Mouse (Mus musculus) cerebellum, postnatal 36 days (tissue): ENCODE results near the gene Mapkap1.

Experiments used
- DNase-seq, 2 experiments: peaks; one replicate each; pipeline ENCODE4 v3.0.0; 2021 to 2022; ENCODE audit warnings: mixed read lengths in 2 of 2

Mapkap1 gene

DNA sequence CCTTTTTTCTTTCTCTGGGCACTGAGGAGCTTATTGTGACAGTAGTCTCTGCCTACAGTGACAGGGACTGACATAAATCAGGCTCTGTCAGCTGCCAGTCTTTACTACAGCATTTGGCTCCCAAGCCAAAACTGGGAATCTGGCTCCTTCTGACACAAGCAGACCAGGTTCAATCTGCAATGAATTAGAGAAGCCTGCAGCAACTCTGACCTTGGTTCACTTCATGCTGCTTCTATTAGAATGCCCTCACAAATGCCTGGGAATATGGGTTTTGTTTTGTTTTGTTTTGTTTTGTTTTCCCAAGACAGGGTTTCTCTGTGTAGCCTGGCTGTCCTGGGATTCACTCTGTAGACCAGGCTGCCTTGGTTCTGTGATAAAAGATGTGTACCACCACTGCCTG lies 126.7 kb downstream of the Mapkap1 start:
- no peak for DNase-seq

DNA sequence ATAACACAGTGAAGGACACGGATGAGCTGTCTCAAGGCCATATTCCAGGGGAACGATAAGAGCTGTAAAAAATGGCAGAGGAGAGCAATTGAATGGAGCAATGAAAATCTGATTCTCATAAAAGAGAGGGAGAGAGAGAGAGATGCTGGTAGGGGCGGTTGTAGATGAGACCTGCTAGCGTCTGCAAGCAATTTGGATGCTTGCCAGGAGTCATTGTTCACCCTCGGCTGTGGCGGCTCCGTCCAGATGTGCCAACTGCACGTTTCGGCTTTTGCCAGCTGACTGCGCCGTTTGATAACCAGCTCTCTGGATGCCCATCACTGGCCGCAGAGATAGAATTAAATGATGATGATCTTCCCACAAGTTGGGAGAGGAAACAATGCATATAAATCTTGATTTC lies 128.4 kb downstream of the Mapkap1 start:
- no peak for DNase-seq

DNA sequence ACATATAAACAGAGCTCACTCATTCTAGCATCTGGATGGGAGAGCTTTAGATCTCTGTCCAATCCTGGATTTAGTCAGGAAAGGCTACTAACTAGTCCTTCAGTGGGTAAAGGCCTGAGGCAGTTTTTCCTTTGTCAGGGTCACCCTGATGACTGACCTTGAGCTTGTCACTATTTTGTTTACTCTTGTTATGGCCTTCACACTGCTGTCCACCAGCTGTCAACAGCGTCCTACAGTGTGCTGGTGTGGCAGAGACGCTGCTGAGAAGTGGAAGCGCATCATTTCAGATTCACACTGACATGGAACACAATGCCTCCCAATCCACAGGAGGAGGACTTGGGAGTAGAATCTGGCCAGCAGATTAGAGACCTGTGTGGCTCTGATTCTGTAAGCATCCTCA lies 130.8 kb downstream of the Mapkap1 start:
- DNase-seq: no peak

DNA sequence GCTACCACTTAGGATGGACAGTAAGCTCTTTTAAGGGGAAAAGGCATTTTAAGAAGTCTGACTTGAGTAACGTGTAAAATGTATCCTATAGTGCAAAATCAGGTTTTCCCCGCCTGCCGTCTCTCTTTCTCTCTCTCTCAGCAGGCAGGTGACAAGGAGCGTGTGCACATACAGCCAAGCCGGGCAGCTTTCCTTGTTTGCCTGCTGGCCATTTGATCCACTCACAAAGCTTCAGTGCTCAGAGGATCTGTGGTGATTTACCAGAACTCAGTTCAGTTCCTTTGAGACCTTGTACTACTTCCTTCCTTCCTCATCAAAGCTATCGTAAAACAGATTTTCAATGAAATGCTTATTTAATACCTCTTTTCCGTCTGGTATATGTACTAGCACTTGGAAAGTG lies 137.0 kb downstream of the Mapkap1 start:
- DNase-seq: no peak

DNA sequence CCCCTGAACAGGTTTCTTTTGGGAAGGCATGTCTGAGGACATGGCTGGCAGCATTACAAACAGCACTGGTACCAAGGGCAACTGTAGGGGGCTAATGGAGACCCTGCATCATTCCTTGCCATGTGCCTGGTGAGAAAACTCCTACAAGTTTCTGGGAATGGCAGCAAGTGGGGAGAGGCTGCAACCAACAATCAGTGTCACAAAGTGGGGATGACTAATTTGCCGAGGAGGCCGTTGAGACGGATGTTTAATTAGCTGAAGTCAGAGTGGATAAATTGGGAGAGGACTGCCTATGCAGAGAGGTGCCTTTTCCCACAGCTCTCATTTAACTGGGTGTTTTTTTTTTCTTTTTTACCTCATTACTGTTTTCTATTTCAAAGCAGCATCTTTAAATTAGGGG lies 137.4 kb downstream of the Mapkap1 start:
- no peak for DNase-seq

DNA sequence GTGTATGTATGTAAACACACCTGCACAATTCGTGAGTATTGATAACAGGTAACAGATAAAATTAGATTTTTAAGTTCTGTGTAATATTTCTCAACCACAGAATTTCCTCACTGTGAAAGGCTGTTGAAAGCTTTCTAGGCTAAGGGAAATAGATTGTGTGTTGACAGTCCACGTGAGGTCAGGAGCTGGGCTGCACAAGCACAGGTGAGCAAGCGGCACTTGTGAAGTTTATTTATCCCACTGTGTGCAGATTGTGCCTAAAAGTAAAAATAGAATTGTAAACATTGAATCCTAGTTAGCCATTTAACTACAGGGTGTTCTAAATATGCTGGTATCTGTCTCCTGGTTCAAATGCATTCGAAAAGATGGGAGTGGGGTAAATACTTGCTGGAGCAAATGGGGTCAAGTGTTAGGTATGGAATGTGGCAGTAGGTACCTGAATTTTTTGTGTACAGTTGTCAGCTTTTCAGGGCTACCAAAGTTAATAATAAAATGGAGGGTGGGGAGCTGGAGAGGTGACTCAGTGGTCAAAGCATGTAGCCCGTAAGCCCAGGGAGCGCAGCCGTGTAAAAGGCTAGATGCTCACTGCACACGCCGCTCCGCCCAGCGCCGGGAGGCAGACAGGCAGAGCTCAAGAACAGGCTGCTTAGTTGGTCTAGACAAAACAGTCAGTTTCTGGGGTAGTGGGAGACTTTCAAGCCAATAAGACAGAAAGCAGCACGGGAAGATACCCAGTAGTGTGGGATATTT lies 138.2 kb downstream of the Mapkap1 start:
- no peak for DNase-seq

DNA sequence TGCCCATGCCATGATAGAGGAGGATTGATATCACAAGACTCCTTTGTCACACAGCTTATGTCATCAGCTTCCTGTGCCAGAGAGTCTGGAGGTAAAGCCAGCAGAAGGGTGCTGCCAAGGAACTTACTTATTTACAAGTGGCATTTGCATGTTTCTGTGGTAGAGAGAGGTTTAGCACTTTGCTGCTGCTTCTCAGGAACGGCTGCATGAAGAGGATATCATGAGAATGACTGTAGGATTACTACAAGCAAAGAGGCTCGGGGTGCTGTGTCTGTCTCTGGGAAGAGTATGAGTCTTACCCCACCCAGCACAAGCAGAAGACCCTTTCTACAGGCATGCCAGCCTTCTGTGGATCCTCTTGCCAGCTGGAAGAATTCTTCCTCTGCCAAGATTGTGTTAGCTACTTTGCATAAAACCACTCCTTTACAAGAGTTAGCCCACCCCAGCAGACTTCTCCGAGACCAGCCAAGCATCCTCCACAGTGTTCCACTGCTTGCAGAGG lies 139.7 kb downstream of the Mapkap1 start:
- DNase-seq: no peak

DNA sequence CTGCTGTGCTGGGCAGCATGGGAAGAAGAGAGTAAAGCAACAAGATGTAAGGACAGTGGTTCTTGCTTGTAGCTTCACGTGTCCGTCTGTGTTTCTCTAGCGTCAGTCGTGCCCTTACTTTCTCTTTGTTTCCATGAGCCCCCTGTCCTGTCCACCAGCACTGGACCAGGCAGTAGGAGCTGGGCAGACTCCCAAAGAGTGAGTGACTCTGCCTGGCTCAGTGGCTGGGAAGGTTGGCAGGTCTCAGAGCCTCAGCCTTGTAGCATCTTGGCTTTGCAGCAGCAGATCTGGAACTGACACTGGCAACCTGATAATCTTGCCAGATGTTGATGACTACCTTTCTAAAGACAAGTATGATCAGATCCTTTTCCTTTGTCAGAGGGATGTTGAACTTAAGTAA lies 140.9 kb downstream of the Mapkap1 start:
- no peak for DNase-seq

DNA sequence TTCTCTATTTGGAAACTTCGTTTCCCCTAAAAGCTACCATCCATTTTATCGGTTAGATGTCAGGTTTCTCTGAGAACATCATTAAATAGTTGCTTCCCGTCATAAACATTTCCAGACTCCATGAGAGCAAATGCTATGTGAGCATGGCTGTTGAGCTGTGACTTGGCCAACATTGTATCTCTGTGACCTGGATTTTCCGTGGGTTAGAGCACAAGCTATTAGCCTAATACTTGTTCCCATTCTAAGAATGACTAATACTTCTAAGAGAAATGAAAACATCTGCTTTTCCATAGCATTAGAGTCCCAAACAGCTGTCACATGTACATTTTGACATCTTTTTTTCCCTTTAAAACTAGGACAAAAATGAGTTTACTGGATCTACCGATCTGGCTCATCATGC lies 142.4 kb downstream of the Mapkap1 start:
- no peak for DNase-seq

DNA sequence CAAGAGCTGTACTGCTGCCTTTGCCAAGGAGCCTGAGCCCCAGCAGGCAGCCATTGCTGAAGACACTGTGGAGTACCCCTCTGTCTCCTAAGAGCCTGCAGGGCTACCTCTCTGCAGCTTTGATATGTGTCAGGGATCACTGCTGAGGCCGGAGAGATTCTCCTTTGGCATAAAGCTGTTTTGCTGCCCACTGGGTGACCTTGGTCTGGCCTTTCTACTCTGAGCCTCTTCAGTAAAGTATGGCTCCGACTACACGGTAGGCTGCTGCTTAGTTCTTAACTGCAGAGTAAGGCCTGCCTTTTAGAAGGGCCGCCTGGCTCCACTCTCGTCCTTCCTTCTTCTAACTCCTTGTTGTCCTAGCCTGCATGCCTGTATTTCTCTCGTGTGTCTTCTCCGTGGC lies 142.9 kb downstream of the Mapkap1 start:
- DNase-seq: no peak

DNA sequence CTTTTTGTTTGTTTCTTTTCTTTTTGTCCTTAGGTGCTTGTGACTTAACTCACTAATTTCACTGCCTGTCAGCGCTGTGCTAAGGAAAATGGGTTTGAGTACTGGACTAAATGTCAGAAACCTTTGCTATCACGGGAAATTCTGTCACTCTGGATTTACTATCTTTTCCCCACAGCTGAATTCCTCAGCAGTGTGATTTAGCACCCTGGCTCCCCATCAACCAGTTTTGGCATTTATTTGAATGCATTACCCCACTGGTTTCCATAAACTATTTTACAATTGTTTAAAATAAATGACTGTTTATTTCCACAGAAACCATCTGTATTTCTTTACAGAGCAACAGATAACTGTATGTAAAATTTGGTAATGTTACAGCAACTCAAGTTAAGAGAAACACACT lies 146.2 kb downstream of the Mapkap1 start:
- DNase-seq: no peak

DNA sequence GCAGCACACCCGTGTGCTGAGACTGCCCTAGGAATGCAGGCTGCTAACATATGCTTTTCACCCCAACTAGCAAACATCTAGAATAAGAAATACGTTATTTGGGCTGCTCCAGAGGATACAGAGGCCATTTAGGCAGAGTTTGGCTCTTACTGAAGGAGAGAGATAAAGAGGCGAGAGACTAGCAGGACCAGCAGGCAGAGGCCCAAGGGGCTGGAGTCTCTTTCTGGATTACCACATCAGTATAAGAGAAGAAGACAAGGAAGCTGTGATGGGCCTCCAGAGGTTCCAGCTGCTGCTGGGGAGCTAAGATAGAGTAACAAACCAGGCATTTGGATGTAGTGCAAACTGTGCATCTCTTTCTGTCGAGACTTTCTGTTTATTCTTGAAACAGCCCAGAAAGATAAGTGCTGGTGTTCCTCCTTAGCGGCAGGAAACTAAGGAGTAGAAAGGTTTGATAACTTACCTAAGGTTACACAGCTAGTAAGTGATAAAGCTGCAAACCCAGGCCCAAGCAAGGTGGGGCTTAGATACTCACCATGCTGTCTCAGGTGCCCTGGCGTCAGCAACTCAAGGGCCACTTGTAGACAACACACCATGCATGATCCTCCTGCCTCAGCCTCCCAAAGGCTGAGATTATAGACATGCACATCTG lies 147.1 kb downstream of the Mapkap1 start:
- DNase-seq: no peak

DNA sequence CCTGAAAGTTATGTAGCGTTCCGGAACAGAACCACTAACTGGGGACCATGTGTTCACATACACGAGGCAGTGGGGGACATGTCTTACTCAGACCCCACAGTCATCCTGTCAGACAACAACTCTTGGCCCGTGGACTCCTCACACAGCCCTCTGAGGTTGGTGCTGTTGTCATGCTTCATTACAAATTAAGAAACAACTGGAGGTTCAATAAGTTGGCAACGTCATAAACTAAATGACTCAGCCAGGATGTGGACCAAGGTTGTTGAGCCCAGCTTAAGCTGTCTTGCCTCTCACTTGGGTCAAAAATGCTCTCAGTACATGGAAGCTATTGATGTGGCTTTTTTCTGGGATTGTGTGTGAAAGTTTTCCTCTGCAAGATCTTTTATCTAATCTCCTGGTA lies 153.6 kb downstream of the Mapkap1 start:
- DNase-seq: no peak

DNA sequence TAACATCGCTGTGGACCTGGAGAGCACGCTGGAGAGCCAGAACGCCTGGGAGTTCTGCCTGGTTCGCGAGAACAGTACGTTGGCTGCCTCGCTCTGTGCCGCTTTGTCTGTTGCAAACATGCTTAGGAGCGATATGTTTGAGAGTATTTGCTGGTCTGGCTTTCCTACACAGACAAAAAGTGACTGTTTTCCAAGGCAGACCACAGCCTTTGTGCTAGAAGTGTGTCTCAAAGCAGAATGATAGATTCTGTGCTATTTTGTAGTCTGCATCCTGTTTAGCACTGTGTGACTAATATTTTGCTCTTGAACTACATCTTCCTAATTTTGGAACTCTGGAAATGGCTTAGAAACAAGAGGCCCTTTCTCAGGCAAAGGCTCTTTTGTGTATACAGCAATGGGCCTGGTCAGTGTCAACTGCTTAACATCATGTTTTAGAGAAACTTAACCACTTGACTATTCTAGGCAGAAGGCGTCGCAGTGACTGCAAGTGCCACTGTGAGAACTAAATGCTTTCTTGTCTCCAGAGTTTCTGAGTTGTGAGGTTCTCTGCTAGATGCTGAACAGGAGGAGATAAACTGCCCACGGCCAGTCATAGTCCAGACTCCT lies 156.6 kb downstream of the Mapkap1 start:
- DNase-seq: no peak

DNA sequence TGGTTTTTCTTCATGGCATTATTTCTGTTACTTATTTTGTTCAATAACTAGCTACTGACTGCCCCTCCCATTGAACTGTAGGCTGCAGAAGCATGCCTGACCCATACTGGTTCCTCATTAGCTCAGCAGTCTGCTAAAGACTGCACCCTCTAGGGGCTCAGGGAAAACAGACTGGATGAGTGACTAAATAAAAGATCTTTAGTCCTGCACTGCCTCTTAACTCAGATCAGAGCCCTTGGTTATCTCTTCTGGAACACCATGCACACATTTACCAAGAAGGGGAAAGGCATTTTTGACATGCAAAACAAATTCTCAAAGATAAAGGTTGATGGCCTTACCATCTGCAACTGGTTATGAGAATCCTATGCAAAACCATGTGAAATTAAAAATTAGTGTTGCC lies 157.3 kb downstream of the Mapkap1 start:
- DNase-seq: no peak

DNA sequence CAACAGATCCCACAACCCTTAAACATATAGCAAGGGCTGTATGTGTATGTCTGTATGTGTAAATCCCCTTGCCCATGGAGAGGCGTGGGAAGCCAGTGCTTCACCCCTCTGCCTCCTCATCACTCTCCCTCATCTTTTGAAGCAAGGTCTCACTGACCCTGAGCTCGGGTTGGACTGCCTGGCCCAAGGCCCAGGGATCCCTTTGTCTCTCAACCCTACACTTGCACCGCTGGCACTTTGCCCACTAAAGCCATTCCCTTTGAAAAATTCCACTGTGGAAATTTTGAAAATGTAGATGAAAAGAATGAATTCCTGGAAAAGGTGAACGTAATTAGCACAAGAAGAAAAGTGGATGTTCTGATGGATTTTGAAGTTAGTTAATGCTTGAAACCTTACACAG lies 159.6 kb downstream of the Mapkap1 start:
- peak in 1 of 2 experiments; percentile 16 for DNase-seq

DNA sequence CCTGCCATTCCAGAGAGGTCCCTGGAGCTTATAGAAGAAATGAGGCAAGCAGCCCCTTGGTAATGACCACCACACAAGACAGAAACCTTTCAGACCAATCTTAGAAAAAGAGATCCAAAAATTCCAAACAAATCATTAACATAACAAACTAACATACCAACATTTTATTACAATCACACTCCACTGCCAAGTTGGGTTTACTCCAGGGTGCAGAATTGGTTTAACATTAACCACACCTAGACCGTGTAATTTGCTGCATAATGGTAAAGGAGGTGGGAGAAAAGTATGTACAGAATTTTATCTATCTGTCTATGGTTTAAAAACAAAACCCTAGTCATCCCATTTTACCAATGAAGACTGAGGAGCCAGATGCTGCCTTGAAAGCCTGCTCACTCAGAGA lies 160.0 kb downstream of the Mapkap1 start:
- DNase-seq: no peak

DNA sequence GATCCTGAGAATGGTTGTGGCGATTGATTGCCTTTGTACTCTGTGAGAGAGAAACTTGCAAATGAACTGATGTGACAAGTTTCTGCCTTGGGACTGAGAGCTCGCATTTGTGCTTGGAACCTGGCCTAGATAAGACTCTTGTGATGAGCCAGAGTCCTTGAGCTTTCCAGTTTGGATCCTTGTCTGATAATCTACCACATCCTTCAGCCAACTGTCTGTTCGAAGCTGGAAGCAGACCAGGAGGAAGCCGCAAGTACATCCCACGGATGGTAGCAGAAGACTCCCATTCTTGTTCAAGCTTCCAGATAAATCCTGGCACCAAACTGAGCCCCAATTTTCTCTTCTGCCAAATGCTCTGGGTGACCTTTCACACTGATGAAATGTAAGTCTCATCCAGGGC lies 162.6 kb downstream of the Mapkap1 start:
- DNase-seq: peak in 1 of 2 experiments; percentile 9

DNA sequence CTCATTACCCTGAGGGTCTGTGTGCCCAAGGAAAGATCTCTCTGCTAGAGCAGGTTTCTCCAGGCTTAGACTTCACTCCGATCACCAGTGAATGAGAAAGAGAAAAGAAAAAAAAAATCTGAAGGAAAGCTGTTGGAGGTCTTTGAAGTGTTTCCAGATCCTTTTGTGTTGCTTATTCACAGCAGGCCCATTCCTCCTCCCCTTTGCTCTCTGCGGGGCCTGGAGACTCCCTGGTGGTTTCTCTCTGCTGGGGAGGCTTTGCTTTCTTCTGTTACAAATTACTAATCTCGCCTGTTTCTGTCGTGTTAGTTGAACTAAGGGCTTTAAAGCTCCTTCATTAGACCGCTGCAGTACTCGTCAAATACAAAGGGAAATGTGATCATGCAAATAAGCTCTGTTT lies 163.8 kb downstream of the Mapkap1 start:
- no peak for DNase-seq

DNA sequence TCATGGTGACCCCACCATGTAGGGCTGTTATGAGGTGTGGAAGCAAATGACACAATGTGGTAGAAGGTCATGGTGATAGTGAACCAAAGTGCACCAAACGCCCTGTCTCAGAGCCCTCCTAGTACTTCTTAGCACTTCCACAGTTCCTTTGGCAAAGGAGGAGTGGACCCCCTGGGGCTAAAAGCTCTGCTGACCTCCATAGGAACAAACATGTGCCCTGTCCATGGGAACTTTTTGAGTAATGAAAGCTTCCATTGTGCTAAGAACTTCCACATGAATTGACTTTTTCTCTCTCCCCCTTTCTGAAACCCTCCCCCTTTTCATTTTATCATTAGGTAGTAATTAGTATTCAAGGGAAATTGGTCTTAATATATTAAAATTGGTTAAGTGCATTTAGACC lies 164.5 kb downstream of the Mapkap1 start:
- no peak for DNase-seq

DNA sequence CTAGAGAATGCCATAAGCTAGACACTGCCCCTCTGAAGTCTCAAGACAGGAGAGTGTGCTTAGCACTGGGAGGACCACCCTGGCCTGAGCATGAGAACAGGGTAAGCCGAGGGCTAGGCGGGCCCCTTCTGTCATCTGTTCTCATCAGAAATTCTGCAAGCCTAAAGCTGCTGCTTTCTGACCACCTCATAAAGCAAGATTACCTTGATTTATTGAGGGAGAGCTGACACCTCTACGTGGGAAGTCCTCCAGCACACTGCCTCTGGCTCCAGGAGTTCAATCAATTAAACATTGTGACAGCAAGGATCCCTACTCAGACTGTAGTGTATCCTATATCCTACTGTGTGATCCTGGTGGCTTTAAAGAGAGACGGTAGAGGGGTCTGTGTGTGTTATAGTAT lies 166.5 kb downstream of the Mapkap1 start:
- DNase-seq: no peak

DNA sequence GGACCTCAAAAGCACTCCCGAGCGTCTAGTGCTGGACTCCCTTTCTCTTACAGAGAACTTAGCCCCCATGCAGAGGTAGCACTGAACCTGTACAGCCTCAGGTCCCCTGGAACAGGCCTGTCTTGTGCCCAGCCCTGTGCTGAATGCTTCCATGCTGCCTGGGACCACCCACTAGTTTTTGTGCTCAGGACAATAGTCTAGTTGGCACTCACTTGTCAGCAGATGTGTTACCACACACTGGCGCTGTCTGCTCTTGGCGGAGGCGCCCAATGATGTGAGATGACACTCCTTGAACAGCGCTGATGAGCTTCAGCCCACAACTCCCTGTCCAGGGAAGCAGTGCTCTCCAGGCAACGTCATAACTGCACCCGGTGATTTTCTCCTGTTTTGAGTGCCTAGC lies 182.0 kb downstream of the Mapkap1 start:
- DNase-seq: no peak

DNA sequence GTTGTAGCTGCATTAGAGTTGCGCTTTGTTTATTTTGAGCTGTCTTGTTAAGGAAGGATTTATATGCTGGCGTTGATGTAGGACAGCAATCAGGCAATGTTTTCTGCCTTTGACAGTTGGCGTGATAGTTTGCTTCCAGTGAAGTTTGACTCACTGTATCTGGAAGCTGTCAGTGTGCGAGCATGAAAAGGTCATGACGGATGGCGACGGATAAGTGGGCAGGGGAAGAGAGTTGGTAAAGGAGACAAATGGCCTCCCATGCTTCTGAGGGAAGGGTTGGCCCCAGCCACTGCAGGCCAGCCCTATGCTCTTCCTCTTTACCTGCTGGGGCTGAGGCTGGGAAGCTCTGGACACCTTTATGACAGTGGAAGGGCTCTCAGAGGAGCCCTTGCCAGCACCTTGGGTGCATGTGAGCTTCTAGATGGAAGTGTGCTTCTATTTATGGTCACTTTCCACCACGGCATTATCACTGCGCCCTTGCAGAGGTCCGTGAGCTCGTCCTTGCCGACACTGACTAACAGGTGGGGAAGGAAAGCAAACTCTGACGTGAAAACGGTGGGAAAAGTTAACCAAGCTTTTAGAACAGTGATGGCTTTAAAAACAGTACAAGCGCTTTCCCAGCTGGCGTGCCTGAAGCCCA lies 185.3 kb downstream of the Mapkap1 start:
- no peak for DNase-seq
